Mouse (Mus musculus) ES-E14 (cell line): ENCODE measurements around the gene Cdkn3.

Experiments
- CHD2 ChIP-seq: IDR thresholded peaks from 2 replicates; pipeline ENCODE4 v1.6.1; 2014; ENCODE audit warnings: mild to moderate bottlenecking, low read depth, low read length, inconsistent platforms
- ZNF384 ChIP-seq: IDR thresholded peaks from 2 replicates; pipeline ENCODE4 v1.6.1; 2012; ENCODE audit warnings: low read depth, low read length, inconsistent platforms

DNA sequence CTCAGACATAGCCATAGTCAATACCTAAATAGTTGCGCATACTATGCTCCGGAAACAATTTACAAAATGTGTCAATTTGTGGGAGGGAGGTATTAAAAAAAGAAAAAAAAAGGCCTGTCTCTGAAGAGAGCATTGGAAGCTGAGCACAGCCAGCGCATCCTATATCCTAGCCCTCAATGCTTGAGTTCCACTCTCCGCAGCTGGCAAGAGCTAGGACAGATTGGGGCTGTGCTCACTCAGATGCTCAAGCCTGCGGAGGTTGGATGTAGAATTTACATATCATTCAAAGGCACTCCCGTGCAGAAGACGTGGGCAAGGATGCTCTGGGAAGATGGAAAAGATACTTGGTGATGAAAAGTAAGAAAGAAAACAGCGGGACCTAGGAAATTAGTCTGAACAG lies 14.9 kb upstream of the Cdkn3 start:
- TF ChIP-seq ZNF384 = no peak
- TF ChIP-seq CHD2 = no peak
